Mouse (Mus musculus) splenic B cell, adult 2 months (primary cell): ENCODE results near the gene Polr2c.

Experiments
- DNase-seq: peaks from one replicate; pipeline ENCODE4 v3.0.0-alpha.2; 2011; ENCODE audit warnings: low read depth, low spot score
- H3K27me3 ChIP-seq: 2 replicates; pipeline ENCODE4 v1.6.1; 2012; ENCODE audit warnings: mild to moderate bottlenecking, low read length, moderate library complexity, mixed read lengths; ENCODE audit not compliant: control insufficient read depth, poor library complexity, insufficient read depth, severe bottlenecking
- H3K36me3 ChIP-seq: 2 replicates; pipeline ENCODE4 v1.6.1; 2012; ENCODE audit warnings: mild to moderate bottlenecking, low read length, moderate library complexity, mixed read lengths; ENCODE audit not compliant: control insufficient read depth, poor library complexity, insufficient read depth, severe bottlenecking

Gene Polr2c

GRCm38 (mm10) chr8:94917352-94917751 lies 60.1 kb downstream of the Polr2c start:
- DNase-seq: peak; percentile 86
- H3K27me3 ChIP-seq: no peaks in the 10 kb centered on the region
- H3K36me3 ChIP-seq: no peaks in the 10 kb centered on the region

GRCm38 (mm10) chr8:94917851-94918495 lies 60.7 kb downstream of the Polr2c start, which contains the start of gene Ccdc102a:
Gene Ccdc102a (minus strand): TSS chr8:94918098.
- H3K27me3 ChIP-seq: no peaks in the 10 kb centered on the region
- peak; percentile 16 for DNase-seq
- H3K36me3 ChIP-seq: no peaks in the 10 kb centered on the region

- peak; percentile 29 for DNase-seq
- no peaks in the 10 kb centered on the region for H3K36me3 ChIP-seq
- H3K27me3 ChIP-seq: no peaks in the 10 kb centered on the region
Observed at GRCm38 (mm10) chr8:94919256-94919655, 62.0 kb downstream of the Polr2c start.

- DNase-seq: no peak
- Histone ChIP-seq H3K27me3 (no peaks in the 10 kb centered on the region), H3K36me3 (no peaks in the 10 kb centered on the region)
Observed at GRCm38 (mm10) chr8:94922176-94922575, 64.9 kb downstream of the Polr2c start.

GRCm38 (mm10) chr8:94922602-94923001 lies 65.4 kb downstream of the Polr2c start:
- H3K36me3 ChIP-seq: no peaks in the 10 kb centered on the region
- no peak for DNase-seq
- H3K27me3 ChIP-seq: no peaks in the 10 kb centered on the region
